Mouse (Mus musculus): ENCODE measurements around the gene Bcl2l10. TPM values are rescaled to one million over a fixed set of nuclear protein-coding genes. Genes with fewer than 3 reads are reported as not detected.

Gene Bcl2l10
- not detected in 2 replicates for total RNA-seq (2017)

DNA sequence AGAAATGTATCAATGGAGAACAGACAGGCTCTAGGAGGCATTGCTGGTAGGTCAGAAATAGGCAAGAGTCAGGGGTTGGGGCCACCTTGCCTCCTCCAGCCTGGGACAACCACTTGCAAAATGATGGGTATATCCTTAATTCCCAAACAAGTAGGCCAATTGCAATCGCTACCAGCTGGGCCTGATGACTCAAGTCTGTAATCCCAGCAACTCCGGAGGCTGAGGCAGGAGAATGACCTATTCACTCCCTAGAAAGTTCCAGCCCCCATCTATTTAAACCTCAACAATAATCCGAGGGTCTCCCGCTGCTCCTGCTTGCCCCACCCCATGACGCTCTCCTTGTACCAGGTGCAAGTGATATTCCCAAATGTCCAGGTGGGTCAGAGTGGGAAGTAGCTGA is at the start of gene Bcl2l10:
TSS of gene Bcl2l10 (plus strand) at position 301 of the 400 bp plus-strand sequence.
- no peak for ATAC-seq (replicated peaks in 1 of 2; ENCODE audit: insufficient read depth in 1 of 2, low FRiP score in 2 of 2, low TSS enrichment in 1 of 2, low read depth in 1 of 2, poor library complexity in 2 of 2, severe bottlenecking in 2 of 2)

DNA sequence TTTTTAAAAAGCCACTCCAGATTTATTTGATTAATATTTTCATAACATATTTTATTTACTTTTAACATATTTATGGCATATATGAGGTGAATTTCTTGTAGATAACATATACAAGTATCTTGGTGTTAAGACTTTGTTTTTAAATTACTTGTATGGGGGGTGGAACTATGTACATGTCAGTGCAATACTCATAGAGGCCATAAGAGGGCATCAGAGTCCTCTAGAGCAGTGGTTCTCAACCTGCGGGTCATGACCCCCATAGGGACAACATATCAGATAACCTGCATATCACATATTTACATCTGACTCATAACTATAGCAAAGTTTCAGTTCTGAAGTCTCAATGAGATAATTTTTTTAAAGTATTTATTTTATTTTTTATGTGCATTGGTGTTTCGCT is 48.2 kb upstream of the Bcl2l10 start:
- ATAC-seq (replicated peaks in 1 of 2; ENCODE audit: insufficient read depth in 1 of 2, low FRiP score in 2 of 2, low TSS enrichment in 1 of 2, low read depth in 1 of 2, poor library complexity in 2 of 2, severe bottlenecking in 2 of 2) = no peak; a peak in 1 of 4 replicates

DNA sequence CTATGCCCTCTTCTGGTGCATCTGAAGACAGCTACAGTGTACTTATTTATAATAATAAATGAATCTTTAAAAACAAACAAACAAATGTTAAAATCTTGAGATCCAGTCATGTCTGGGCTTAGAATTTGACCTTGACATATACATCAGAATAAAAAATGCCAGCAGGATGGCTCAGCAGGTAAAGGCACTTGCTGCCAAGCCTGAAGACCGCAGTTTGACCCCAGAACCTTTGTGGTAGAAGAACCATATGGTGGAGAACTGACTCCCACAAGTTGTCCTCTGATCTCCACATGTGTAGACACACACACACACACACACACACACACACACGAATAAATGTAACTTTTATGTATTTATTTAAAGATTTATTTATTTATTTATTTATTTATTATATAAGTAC is 44.5 kb upstream of the Bcl2l10 start:
- ATAC-seq (replicated peaks in 1 of 2; ENCODE audit: insufficient read depth in 1 of 2, low FRiP score in 2 of 2, low TSS enrichment in 1 of 2, low read depth in 1 of 2, poor library complexity in 2 of 2, severe bottlenecking in 2 of 2) = no peak

DNA sequence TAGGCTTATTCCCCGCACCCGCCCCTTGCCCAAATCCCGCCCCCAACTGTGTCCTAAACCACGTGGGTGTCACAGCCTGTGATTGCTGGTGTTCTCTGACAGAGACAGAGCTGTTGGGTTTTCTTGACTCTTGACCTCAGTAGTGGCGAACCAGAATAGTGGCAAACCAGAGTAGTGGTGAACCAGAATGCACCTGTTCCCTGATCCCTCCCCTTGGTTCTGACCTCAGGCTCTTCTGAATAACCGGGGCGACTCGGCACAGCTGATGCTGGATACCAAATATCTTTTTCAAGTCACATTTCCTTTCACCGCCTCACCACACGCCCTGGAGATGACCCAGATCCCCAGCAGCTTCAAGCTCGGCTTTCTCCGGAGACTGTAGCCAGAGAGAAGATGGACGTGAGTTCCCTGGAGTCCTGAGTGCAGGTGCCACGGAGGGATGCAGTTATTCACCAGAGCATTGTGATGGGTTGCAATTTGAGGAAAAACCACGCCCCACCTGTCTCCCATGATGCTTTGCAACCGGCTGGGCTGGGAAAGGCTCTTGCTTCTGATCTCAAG is 43.8 kb upstream of the Bcl2l10 start:
- no peak for ATAC-seq (replicated peaks in 1 of 2; ENCODE audit: insufficient read depth in 1 of 2, low FRiP score in 2 of 2, low TSS enrichment in 1 of 2, low read depth in 1 of 2, poor library complexity in 2 of 2, severe bottlenecking in 2 of 2)

DNA sequence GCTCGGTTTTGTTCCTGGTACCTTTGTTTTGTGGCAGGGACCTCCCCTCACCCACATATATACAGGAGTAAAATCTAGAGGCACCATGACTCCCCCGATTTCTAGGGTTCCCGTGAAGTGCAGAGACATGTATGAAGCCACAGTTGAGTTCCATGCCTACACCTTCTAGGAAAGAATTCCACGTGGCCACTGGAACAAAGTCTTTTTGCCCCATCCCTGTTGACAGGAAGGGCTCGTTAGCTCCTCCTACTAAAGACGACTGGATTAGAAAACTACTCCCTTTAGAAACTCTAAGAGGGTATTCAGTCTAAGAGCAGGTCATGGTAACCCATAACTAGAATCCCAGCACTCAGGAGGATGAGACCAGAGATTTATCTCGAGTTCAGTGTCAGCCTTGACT is 43.3 kb upstream of the Bcl2l10 start:
- no peak for ATAC-seq (replicated peaks in 1 of 2; ENCODE audit: insufficient read depth in 1 of 2, low FRiP score in 2 of 2, low TSS enrichment in 1 of 2, low read depth in 1 of 2, poor library complexity in 2 of 2, severe bottlenecking in 2 of 2)

DNA sequence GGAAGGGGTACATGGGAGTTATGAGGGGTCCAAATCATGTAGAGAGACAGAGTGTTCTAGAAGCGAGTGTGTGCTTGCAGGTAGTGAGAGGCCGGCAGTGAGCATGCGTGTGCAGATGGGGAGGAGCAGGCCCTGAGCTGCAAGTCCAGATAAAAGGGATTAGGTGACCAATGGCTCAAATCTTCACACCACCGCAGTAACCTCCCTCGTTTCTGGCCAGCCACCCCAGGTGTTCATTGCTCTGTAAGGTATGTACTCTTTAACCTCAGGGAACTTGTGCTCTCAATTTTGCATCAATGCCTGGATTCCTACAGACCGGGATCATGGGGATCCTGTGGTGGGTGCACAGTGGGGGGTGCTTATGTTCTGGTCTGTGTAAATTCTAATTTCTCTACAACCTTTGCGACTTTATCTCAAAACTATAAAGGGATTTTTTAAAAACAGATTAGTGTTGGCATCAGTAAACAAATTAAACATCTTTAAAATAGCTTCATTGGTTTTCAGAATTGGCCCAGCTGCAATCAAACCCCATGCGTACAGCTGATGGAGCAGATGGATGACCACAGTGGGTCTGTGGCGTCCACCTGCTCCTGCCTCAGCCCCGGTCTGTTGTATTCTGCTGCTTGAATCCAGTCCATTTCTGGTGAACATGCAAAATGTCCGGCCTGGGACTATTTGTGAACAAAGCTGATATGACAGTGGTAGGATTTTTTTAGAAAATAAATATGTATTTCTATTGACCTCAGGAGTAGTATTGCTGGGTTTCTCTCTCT is 41.2 kb upstream of the Bcl2l10 start, which contains the start of gene Gnb5:
TSS of gene Gnb5 (plus strand) at position 163 of the 773 bp plus-strand sequence.
- ATAC-seq (replicated peaks in 1 of 2; ENCODE audit: insufficient read depth in 1 of 2, low FRiP score in 2 of 2, low TSS enrichment in 1 of 2, low read depth in 1 of 2, poor library complexity in 2 of 2, severe bottlenecking in 2 of 2) = no peak

DNA sequence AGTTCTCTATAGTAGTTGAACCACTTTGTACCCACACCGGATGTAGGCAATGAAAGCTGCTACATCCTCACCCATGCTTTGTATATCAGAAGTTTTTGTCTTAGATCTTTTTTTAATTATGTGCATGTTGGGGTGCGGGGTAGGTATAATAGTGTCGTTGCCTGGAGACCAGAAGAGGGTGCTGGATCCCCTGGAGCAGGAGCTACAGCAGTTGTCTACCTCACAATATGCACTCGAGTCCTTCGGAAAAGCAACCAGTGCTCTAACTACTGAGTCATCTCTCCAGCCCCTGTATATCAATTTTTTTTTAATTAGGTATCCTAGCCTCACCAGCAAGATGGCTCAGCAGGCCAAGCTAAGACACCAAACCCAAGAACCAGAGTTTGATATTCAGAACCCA is 40.5 kb upstream of the Bcl2l10 start:
- no peak for ATAC-seq (replicated peaks in 1 of 2; ENCODE audit: insufficient read depth in 1 of 2, low FRiP score in 2 of 2, low TSS enrichment in 1 of 2, low read depth in 1 of 2, poor library complexity in 2 of 2, severe bottlenecking in 2 of 2)

DNA sequence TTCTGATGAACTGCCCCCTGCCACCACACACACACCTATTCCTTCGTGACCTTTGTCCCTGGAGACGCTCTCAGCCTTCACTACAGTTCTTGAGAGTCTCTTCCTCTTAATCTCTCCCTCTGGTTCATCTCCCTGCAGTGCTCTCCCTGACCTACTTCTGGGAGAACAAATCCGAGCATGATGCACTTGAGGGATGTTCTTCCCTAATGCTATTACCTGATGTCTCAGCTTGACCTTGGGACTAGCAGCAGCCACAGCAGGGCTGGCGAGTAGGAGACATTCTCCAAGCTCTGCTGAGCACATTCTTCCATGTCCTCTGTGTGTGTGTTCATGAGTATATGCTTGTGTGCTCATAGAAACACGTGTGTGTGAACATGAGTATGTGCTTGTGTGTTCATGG is 38.9 kb upstream of the Bcl2l10 start:
- no peak for ATAC-seq (replicated peaks in 1 of 2; ENCODE audit: insufficient read depth in 1 of 2, low FRiP score in 2 of 2, low TSS enrichment in 1 of 2, low read depth in 1 of 2, poor library complexity in 2 of 2, severe bottlenecking in 2 of 2)

DNA sequence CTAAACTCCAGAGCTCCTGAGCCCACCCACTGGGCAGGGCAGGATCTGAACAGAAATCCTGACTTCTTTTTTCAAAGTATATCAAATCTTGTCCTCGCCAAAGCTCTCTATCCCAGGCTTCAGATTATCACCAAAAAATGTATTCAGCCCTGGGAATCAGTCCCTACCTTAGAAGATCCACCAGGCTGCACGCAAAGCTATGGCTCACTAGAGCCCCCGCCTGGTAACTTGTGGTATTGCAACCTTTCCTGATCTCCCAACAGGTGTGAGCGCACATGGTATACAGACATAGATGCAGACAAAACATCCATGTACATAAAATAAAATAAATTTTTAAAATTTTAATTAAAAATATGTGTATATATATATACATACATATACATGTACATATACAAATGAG is 35.5 kb upstream of the Bcl2l10 start:
- no peak; a peak in 1 of 4 replicates for ATAC-seq (replicated peaks in 1 of 2; ENCODE audit: insufficient read depth in 1 of 2, low FRiP score in 2 of 2, low TSS enrichment in 1 of 2, low read depth in 1 of 2, poor library complexity in 2 of 2, severe bottlenecking in 2 of 2)

DNA sequence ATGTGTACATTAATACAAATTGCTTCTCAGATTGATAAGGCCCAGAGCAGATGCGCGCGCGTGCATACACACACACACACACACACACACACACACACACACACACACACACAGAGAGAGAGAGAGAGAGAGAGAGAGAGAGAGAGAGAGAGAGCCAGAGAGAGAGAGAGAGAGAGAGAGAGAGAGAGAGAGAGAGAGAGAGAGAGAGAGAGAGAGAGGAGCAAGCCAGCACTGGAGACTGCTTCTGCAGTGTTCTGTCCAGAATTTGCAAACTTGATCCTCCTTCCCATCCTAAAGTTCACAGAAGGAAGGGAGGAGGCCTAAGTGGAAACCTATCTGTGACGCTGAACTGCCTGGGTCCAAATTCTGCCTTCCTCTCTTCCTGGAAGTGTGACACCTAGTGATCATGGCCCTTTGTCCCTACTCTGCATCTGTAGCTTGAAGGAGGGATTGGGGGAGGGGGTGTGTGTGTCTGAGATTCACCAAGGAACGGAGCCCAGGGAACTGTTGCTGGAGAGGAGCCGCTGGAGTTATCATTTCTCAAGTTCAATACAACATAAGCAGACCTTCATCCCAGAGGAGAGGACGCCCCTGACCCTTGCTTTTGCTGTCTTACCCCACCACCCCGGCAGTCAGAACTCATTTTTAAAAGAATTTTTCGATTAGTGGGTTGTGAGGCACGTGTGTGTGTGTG is 34.3 kb upstream of the Bcl2l10 start:
- no peak for ATAC-seq (replicated peaks in 1 of 2; ENCODE audit: insufficient read depth in 1 of 2, low FRiP score in 2 of 2, low TSS enrichment in 1 of 2, low read depth in 1 of 2, poor library complexity in 2 of 2, severe bottlenecking in 2 of 2)

DNA sequence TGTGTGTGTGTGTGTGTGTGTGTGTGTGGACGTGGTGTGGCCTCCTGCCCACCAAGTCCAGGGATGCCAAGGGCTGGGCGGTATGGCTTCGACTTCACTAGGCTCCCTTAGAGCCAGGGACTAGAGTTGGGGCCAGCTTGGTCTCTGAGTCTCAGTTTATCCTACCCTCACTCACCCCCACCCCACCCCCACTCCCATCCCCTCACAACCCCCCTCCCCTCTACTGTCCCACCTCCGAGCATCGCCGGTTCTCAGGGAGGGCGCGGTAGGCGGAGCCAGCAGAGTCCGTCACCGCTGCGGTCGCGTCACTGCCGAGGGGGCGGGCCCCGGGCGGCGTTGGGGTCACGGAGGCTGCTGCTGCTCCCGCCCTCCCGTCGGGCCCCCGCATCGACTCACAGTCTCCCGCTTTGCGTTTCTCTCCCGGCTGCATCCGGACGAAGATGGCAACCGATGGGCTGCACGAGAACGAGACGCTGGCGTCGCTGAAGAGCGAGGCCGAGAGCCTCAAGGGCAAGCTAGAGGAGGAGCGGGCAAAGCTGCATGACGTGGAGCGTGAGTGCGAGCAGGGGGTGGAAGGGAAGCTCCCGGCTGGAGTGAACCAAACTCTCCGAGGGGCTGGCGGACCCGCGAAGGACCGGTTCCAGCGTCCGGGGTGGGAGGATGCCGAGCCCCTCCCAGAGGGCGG is 33.6 kb upstream of the Bcl2l10 start:
- ATAC-seq (replicated peaks in 1 of 2; ENCODE audit: insufficient read depth in 1 of 2, low FRiP score in 2 of 2, low TSS enrichment in 1 of 2, low read depth in 1 of 2, poor library complexity in 2 of 2, severe bottlenecking in 2 of 2) = peak; percentile 83 to 85

DNA sequence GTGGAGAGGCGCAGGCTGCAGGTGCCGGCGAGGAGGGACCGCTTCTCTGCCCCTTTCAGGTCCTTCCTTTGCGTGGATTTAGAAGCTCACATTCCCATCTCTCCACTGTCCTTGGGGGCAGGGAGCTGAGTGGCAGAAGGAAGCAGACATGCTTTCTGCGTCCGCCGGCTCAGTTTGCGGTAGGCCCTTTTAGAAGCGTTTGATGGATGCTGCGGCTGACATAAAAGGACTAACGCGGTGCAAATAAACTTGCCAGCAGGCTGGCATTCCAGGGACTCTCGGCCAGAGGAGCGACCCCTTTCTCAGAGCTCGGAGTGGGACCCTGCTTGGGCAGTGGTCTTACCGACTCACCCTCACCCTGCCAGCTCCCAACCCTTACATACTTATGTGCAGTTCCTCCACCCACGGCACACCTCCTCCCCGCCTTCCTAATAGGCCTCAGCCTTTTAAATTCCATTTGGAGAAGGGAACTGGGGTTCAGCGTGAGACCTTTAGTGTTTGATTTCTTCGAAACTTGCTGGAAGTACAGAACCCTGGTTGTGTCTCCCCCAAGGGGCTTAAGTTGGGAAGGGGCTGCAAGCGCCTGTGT is 32.9 kb upstream of the Bcl2l10 start:
- no peak for ATAC-seq (replicated peaks in 1 of 2; ENCODE audit: insufficient read depth in 1 of 2, low FRiP score in 2 of 2, low TSS enrichment in 1 of 2, low read depth in 1 of 2, poor library complexity in 2 of 2, severe bottlenecking in 2 of 2)

DNA sequence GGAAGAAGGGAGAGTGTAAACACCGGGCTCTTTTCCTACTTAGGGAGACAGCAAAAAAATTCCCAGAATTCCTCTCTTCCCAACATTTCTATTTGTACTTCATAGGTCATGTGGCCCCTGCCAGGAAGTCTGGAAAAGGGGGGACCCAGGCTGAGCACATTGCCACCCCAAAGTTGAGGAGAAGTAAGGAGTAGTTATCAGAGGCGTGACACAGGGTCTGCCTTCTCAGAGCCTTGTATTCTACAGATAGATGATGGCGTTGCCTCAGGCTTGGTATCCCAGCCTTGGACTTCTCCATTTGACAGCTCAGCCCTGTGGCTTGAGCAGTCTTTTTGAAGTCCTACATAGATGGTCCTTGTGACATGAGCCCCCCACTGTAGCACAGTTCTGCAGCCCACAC is 32.3 kb upstream of the Bcl2l10 start:
- ATAC-seq (replicated peaks in 1 of 2; ENCODE audit: insufficient read depth in 1 of 2, low FRiP score in 2 of 2, low TSS enrichment in 1 of 2, low read depth in 1 of 2, poor library complexity in 2 of 2, severe bottlenecking in 2 of 2) = no peak

DNA sequence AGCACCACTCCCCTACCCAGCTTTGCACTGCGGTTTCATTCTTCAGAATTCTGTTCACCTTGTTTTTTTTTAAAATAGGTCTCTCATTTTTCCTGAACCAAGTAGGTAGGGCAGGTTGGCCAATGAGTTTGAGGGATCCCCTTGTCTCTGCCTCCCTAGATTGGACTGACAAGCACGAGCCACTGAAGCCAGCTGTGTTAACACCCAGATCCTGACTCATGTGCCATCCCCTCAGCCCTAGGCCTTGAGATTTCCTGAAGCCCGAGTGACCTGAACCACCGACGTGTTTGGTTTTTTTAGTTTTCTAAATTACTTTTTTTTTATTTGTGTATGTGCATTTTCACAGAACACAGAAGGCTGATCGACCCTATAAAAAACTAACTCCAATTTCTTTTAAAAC is 30.8 kb upstream of the Bcl2l10 start:
- no peak for ATAC-seq (replicated peaks in 1 of 2; ENCODE audit: insufficient read depth in 1 of 2, low FRiP score in 2 of 2, low TSS enrichment in 1 of 2, low read depth in 1 of 2, poor library complexity in 2 of 2, severe bottlenecking in 2 of 2)

DNA sequence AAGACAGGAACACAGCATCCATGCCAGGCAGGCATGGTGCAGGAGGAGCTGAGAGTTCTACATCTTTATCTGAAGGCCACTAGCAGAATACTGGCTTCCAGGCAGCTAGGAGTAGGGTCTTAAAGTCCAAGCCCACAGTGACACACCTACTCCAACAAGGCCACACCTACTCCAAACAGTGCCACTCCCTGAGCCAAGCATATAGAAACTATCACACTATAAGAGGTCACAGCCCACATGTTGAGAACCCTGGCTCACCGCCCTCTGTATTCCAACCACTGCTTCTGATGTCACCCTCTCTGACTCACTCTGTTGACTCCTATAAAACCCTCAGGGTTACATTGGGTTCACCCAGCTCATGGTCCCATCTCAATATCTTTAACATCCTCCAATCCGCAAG is 29.4 kb upstream of the Bcl2l10 start:
- no peak for ATAC-seq (replicated peaks in 1 of 2; ENCODE audit: insufficient read depth in 1 of 2, low FRiP score in 2 of 2, low TSS enrichment in 1 of 2, low read depth in 1 of 2, poor library complexity in 2 of 2, severe bottlenecking in 2 of 2)

DNA sequence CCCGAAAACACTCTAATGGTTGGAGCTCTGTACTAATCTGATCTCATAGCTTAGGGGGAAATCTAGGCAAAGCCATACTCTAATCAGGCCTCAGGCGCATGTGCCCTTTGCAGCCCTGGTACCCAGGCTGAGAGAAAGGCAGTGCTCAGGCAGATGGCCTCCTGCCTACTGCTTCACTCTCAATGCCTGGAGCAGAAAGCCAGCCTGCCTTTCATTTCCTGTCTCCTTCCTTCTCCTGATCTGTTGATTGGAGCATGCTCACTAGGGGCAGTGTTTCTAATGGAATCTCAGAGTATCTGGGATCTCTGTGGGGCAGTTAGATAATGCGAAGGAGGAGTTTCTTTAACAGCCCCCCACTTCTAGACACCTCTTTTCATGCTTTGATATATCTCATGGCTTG is 28.2 kb upstream of the Bcl2l10 start:
- no peak for ATAC-seq (replicated peaks in 1 of 2; ENCODE audit: insufficient read depth in 1 of 2, low FRiP score in 2 of 2, low TSS enrichment in 1 of 2, low read depth in 1 of 2, poor library complexity in 2 of 2, severe bottlenecking in 2 of 2)

DNA sequence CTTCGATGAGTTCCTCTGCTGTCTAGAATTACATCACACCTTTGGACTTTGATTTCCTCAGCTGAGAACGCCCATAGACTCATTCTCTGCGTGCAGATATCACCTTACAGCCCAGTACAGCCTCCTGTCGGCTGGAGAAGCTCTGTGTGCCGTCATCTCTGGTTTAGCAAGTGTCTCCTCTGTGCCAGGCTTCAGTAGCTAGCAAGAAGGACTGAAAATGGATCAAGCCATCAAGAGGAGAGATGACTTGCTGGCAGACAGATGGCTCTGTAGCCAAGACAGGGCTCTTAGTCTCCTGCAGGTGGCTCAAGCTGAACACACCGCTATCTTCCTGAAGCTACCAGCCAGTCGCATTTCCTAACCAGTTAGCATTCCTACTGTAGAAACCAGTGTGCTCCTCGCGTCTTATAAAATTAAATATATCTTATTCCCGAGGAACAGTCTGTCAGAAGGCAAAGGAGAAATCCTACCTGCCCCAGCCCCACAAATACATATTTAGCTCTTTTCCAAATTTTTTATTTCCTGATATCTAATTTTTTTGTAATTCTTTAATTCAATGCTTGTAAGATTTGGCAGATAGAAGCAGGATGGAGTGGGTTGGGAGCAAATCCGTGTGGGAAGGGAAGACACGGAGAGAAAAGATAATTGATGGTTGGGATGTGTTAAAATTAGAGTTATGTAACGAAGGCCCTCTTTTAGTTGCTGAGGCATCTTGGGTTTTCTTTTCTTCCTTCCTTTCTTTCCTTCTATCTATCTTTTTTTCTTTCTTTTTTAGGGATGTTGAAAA is 25.3 kb upstream of the Bcl2l10 start:
- no peak for ATAC-seq (replicated peaks in 1 of 2; ENCODE audit: insufficient read depth in 1 of 2, low FRiP score in 2 of 2, low TSS enrichment in 1 of 2, low read depth in 1 of 2, poor library complexity in 2 of 2, severe bottlenecking in 2 of 2)

Data from hematopoietic stem cell, adult 5-6 weeks (primary cell).